9 mouse cellular contexts compared by ENCODE assay signal in the genomic region with DNA sequence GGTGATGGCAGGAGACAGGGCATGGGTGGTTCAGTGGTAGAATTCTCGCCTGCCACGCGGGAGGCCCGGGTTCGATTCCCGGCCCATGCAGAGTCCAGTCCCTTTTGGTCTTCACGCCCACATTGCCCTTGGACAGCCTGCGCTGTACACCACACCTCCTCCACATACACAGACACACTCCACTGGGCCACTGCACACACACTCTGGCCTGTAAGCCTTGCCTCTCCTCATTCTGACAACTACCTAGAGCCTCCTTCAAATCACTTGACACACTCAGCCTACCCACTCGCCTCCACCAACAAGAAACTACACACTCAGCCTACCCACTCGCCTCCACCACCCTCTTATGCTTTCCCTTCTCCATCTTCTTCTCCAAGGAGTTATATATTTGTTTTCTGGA. TPM values are rescaled to one million over a fixed set of nuclear protein-coding genes. Genes with fewer than 3 reads are reported as not detected.
A peak's percentile ranks its signal among the peaks of the same experiment; 100 is the strongest.
DNase-seq lines count a peak whose midpoint lies in the region; ATAC-seq and TF ChIP-seq lines count a peak whose summit lies in the region.
"Not testable (repeated sequence)": the region's sequence is repeated elsewhere in the genome, so short reads cannot be mapped to it uniquely, and the experiment has no call there.
"Had no signal": no experiment of that assay in that cellular context is flagged by ENCODE, and none has a peak within 500 bp of the region (broad histone marks: within the 10 kb centered on the region; RNA-seq: fewer than 3 reads in every experiment).

No protein-coding gene starts in this region.

- not testable (repeated sequence) for H3K9ac ChIP-seq in heart, embryonic 14.5 days (ENCODE audit: low read length); kidney, embryonic 16.5 days (replicated peaks; ENCODE audit: low read length); liver, postnatal 0 days (replicated peaks); midbrain, embryonic 13.5 days (replicated peaks); stomach, embryonic 14.5 days (replicated peaks; ENCODE audit: low read depth, low read length)

- WGBS in heart, embryonic 14.5 days, result 21% methylated on average over 4 of the region's 10 CpGs
- WGBS in kidney, embryonic 16.5 days, result 21% methylated on average over 4 of the region's 10 CpGs
- WGBS in liver, postnatal 0 days (ENCODE audit: insufficient replicate concordance), result 15% methylated on average over 4 of the region's 10 CpGs
- 23% methylated on average over 5 of the region's 10 CpGs for WGBS in midbrain, embryonic 13.5 days
- WGBS in stomach, embryonic 14.5 days, result 29% methylated on average over 4 of the region's 10 CpGs

- TF ChIP-seq POLR2A in brain, embryonic 14.5 days (IDR thresholded peaks at IDR 0.05; ENCODE audit: borderline replicate concordance, extremely low read depth, insufficient read depth, insufficient read length, poor library complexity, severe bottlenecking), result not testable (repeated sequence)

- not testable (repeated sequence) for H3K9me3 ChIP-seq in heart, embryonic 14.5 days (ENCODE audit: control insufficient read depth, low read length); kidney, embryonic 16.5 days (ENCODE audit: low read length); liver, postnatal 0 days (ENCODE audit: low read length); midbrain, embryonic 13.5 days; stomach, embryonic 14.5 days (ENCODE audit: control insufficient read depth, low read depth, low read length)

- DNase-seq in A20 (ENCODE audit: low read depth, low spot score), result peak; percentile 80
- DNase-seq in brain, embryonic 14.5 days (ENCODE audit: low read depth), result peak; percentile 41
- peak; percentile 31 for DNase-seq in liver, postnatal 0 days

- H3K4me1 ChIP-seq in heart, embryonic 14.5 days (ENCODE audit: control insufficient read depth in 2 of 2, insufficient read depth in 2 of 2, low read length in 2 of 2); kidney, embryonic 16.5 days (ENCODE audit: insufficient read depth, low read length); liver, postnatal 0 days (ENCODE audit: insufficient read depth); midbrain, embryonic 13.5 days (replicated peaks); stomach, embryonic 14.5 days (ENCODE audit: control insufficient read depth, insufficient read depth, low read length): not testable (repeated sequence)

- H3K27me3 ChIP-seq in heart, embryonic 14.5 days (ENCODE audit: control insufficient read depth, insufficient read depth, low read length), result peaks cover 23% of the 10 kb centered on the region
- H3K27me3 ChIP-seq in kidney, embryonic 16.5 days (ENCODE audit: insufficient read depth, low read length), result peaks cover 29% of the 10 kb centered on the region
- peaks cover 30% of the 10 kb centered on the region for H3K27me3 ChIP-seq in liver, postnatal 0 days (ENCODE audit: insufficient read depth, low read length)
- H3K27me3 ChIP-seq in midbrain, embryonic 13.5 days, result peaks cover 45% of the 10 kb centered on the region
- H3K27me3 ChIP-seq in stomach, embryonic 14.5 days (ENCODE audit: control insufficient read depth, insufficient read depth, low read length), result not testable (repeated sequence)

- not testable (repeated sequence) for H3K4me3 ChIP-seq in heart, embryonic 14.5 days (ENCODE audit: control insufficient read depth in 1 of 2, insufficient read depth in 1 of 2, low read depth in 1 of 2, low read length in 2 of 2); kidney, embryonic 16.5 days (ENCODE audit: low read length); liver, postnatal 0 days (ENCODE audit: low read depth, low read length); midbrain, embryonic 13.5 days (replicated peaks); stomach, embryonic 14.5 days (ENCODE audit: low read depth, low read length)

- not testable (repeated sequence) for H3K27ac ChIP-seq in heart, embryonic 14.5 days (replicated peaks in 1 of 2; ENCODE audit: control insufficient read depth in 1 of 2, insufficient read depth in 1 of 2, low read depth in 2 of 2, low read length in 2 of 2); kidney, embryonic 16.5 days (ENCODE audit: low read length); liver, postnatal 0 days (ENCODE audit: low read depth); midbrain, embryonic 13.5 days; stomach, embryonic 14.5 days (ENCODE audit: low read length)

- TF ChIP-seq CTCF in brain, embryonic 14.5 days (IDR thresholded peaks at IDR 0.05; ENCODE audit: borderline replicate concordance, extremely low read depth, insufficient read depth, insufficient read length); liver, postnatal 0 days (IDR thresholded peaks at IDR 0.05; ENCODE audit: low read depth): not testable (repeated sequence)

- not testable (repeated sequence) for H3K4me2 ChIP-seq in heart, embryonic 14.5 days (ENCODE audit: low read length); kidney, embryonic 16.5 days (replicated peaks; ENCODE audit: low read depth, low read length); liver, postnatal 0 days (ENCODE audit: low read depth, low read length); midbrain, embryonic 13.5 days (replicated peaks); stomach, embryonic 14.5 days (replicated peaks; ENCODE audit: low read depth, low read length)

- ATAC-seq in erythroblast, adult 5-6 weeks (replicated peaks; ENCODE audit: low FRiP score, poor library complexity, severe bottlenecking), result peak; percentile 12; the same call in 1 of the 2 replicates
- ATAC-seq in heart, embryonic 14.5 days (ENCODE audit: insufficient number of reproducible peaks, insufficient read depth, low FRiP score, low read depth), result 0 out of 2 replicates have a peak, but pooled peaks have one; percentile 4
- peak; percentile 32 for ATAC-seq in kidney, embryonic 16.5 days (ENCODE audit: low FRiP score, low TSS enrichment)
- peak; percentile 5 for ATAC-seq in liver, postnatal 0 days
- peak; percentile 12; the same call in 1 of the 2 replicates for ATAC-seq in midbrain, embryonic 13.5 days
- ATAC-seq in stomach, embryonic 14.5 days (ENCODE audit: insufficient number of reproducible peaks, insufficient read depth, low FRiP score, low read depth), result peak; percentile 16; the same call in 1 of the 2 replicates

- H3K36me3 ChIP-seq in heart, embryonic 14.5 days (ENCODE audit: control insufficient read depth, insufficient read depth, low read length); kidney, embryonic 16.5 days (ENCODE audit: insufficient read depth, low read length); liver, postnatal 0 days (replicated peaks; ENCODE audit: insufficient read depth, low read length); midbrain, embryonic 13.5 days; stomach, embryonic 14.5 days (ENCODE audit: control insufficient read depth, insufficient read depth, low read length): not testable (repeated sequence)

- not testable (repeated sequence) for TF ChIP-seq EP300 in liver, postnatal 0 days (IDR thresholded peaks at IDR 0.05; ENCODE audit: low read depth)

RNA-seq across cellular contexts. Expression of gene Fcgr3, which starts 9.5 kb away (rescaled TPM):
- 4.9 and 7.4 TPM in 2 replicates for polyA plus RNA-seq in brain, embryonic 14.5 days (2012; rRNA removed)
- total RNA-seq in erythroblast, adult 5-6 weeks (2015; ENCODE audit: low replicate concordance), result 100 and 146 TPM in 2 replicates
- 78.3 and 110 TPM in 2 replicates for total RNA-seq in erythroblast, adult 5-6 weeks (2017; ENCODE audit: low replicate concordance)
- 9.7 and 9.8 TPM in 2 replicates for polyA plus RNA-seq in heart, embryonic 14.5 days (2014; fragmentation: Nextera tagmentation; extraction: Ambion mirVana)
- 8.8 and 9.0 TPM in 2 replicates for polyA plus RNA-seq in kidney, embryonic 16.5 days (2015; fragmentation: Nextera tagmentation; extraction: Ambion mirVana)
- 40.3 and 41.8 TPM in 2 replicates for polyA plus RNA-seq in liver, postnatal 0 days (2015; fragmentation: Nextera tagmentation; extraction: Ambion mirVana)
- polyA plus RNA-seq in midbrain, embryonic 13.5 days (2015; fragmentation: Nextera tagmentation; extraction: Ambion mirVana), result 4.8 and 6.0 TPM in 2 replicates
- polyA plus RNA-seq in stomach, embryonic 14.5 days (2014; fragmentation: Nextera tagmentation; extraction: Ambion mirVana), result 11.1 and 14.8 TPM in 2 replicates

RNA-seq across cellular contexts. Expression of gene Cfap126, which starts 39.4 kb away (rescaled TPM):
- 9.8 and 16.7 TPM in 2 replicates for polyA plus RNA-seq in brain, embryonic 14.5 days (2012; rRNA removed)
- not detected in 2 replicates for total RNA-seq in erythroblast, adult 5-6 weeks (2015; ENCODE audit: low replicate concordance)
- total RNA-seq in erythroblast, adult 5-6 weeks (2017; ENCODE audit: low replicate concordance), result not detected in 2 replicates
- polyA plus RNA-seq in heart, embryonic 14.5 days (2014; fragmentation: Nextera tagmentation; extraction: Ambion mirVana), result 3.0 and 4.7 TPM in 2 replicates
- polyA plus RNA-seq in kidney, embryonic 16.5 days (2015; fragmentation: Nextera tagmentation; extraction: Ambion mirVana), result 2.9 and 3.0 TPM in 2 replicates
- 0.90 and 1.5 TPM in 2 replicates for polyA plus RNA-seq in liver, postnatal 0 days (2015; fragmentation: Nextera tagmentation; extraction: Ambion mirVana)
- polyA plus RNA-seq in midbrain, embryonic 13.5 days (2015; fragmentation: Nextera tagmentation; extraction: Ambion mirVana), result 2.0 and 3.7 TPM in 2 replicates
- polyA plus RNA-seq in stomach, embryonic 14.5 days (2014; fragmentation: Nextera tagmentation; extraction: Ambion mirVana), result 2.6 and 2.8 TPM in 2 replicates

RNA-seq across cellular contexts. Expression of gene Fcgr4, which starts 55.6 kb away (rescaled TPM):
- polyA plus RNA-seq in brain, embryonic 14.5 days (2012; rRNA removed), result 0.34 and 0.38 TPM in 2 replicates
- total RNA-seq in erythroblast, adult 5-6 weeks (2015; ENCODE audit: low replicate concordance), result 15.3 and 27.5 TPM in 2 replicates
- total RNA-seq in erythroblast, adult 5-6 weeks (2017; ENCODE audit: low replicate concordance), result 9.3 and 10.6 TPM in 2 replicates
- 1.0 and 1.5 TPM in 2 replicates for polyA plus RNA-seq in heart, embryonic 14.5 days (2014; fragmentation: Nextera tagmentation; extraction: Ambion mirVana)
- 0.87 and 1.3 TPM in 2 replicates for polyA plus RNA-seq in kidney, embryonic 16.5 days (2015; fragmentation: Nextera tagmentation; extraction: Ambion mirVana)
- polyA plus RNA-seq in liver, postnatal 0 days (2015; fragmentation: Nextera tagmentation; extraction: Ambion mirVana), result 9.4 and 9.7 TPM in 2 replicates
- polyA plus RNA-seq in midbrain, embryonic 13.5 days (2015; fragmentation: Nextera tagmentation; extraction: Ambion mirVana), result 0.15 TPM in 1 of 2 replicates, not detected in the other
- 0.74 and 0.91 TPM in 2 replicates for polyA plus RNA-seq in stomach, embryonic 14.5 days (2014; fragmentation: Nextera tagmentation; extraction: Ambion mirVana)
- total RNA-seq: gastrocnemius, adult 8-10 months had no signal
